Mouse (Mus musculus): Measurements from ENCODE around the gene Mia2. TPM values are rescaled to one million over a fixed set of nuclear protein-coding genes. Genes with fewer than 3 reads are reported as not detected.
"Not testable (repeated sequence)": the region's sequence is repeated elsewhere in the genome, so short reads cannot be mapped to it uniquely, and the experiment has no call there.

Mia2 gene
- polyA plus RNA-seq, 1 experiment from 2014 or later, result 68.1 TPM

DNA sequence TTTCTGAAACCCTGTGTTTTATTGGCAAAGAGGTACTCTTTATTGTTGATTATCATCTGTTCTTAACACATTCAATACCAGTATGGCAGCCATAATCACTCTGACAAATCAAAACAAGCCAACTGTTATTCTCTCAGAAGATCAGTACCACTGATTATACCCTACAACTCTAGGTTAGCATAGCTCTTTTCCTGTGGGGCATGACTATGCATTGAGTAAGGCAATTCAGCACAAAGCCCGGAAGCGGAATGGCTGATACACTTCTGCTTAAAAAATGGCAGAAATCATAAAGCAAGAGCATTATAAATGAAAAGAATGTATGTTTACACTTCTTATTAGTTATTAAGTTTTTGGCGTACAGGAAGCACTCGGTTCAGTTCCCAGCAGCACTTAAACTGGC is 120.6 kb downstream of the Mia2 start:
- WGBS, result 92% methylated on average over 4 of the region's 4 CpGs
- ATAC-seq (ENCODE audit: insufficient number of reproducible peaks, low FRiP score, low TSS enrichment, low read depth), result no peak
- no peak overlapping the region for H3K4me3 ChIP-seq
- peaks cover 14% of the 10 kb centered on the region for H3K4me1 ChIP-seq
- no peak overlapping the region for H3K27ac ChIP-seq
- H3K27me3 ChIP-seq, result no peaks in the 10 kb centered on the region
- no peaks in the 10 kb centered on the region for H3K9me3 ChIP-seq
- no peak overlapping the region for H3K9ac ChIP-seq
- no peak overlapping the region for H3K4me2 ChIP-seq
- H3K36me3 ChIP-seq, result peaks cover 8% of the 10 kb centered on the region

DNA sequence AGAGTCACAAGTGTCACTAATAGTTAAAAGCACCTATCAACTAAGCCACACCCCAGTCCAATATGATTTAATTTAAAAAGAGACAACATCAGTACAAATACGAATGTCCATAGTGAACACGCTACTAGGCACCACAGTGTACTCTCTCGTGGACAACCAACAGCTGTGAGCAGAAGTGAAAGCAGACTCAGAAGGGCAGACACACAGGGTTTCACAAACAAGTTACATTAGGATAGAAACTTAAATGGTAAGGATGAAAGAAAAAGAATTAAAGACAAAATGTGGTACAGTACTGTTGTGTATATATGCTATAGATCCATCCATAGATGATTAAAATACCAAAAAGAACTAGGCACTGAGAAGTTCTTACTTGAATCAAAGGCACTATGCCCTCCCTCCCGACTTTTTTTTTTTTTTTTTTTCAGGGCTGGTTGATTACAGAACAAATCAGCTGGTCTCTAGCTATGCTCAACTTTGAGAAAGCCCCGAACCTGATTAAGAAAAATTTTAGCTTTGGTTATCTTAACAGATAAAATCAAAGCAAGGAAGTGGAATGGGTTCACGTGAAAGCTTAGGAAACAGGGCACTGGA is 121.2 kb downstream of the Mia2 start:
- Histone ChIP-seq H3K4me1 (peaks cover 14% of the 10 kb centered on the region), H3K27ac (no peak overlapping the region), H3K9me3 (no peaks in the 10 kb centered on the region), H3K4me3 (no peak overlapping the region), H3K4me2 (no peak overlapping the region), H3K36me3 (0 out of 2 replicates have a peak, but pooled peaks cover 2% of the 10 kb centered on the region), H3K27me3 (no peaks in the 10 kb centered on the region), H3K9ac (no peak overlapping the region)
- no peak for ATAC-seq (ENCODE audit: insufficient number of reproducible peaks, low FRiP score, low TSS enrichment, low read depth)
- 74% methylated on average over 6 of the region's 6 CpGs for WGBS

DNA sequence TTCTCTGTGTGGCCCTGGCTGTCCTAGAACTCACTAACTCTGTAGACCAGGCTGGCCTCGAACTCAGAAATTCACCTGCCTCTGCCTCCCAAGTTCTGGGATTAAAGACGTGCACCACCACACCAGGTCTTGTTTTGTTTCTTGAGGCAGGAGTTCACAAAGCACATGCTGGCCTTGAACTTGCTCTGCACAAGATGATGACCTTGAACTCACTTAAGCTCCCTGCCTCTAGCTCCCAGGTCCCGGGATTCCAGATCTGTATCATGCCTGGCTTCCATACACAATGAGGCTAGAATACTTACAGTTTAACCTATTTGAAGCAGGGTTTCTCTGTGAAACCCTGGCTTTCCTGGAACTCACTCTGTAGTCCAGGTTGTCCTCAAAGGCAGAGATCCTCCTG is 121.7 kb downstream of the Mia2 start:
- Histone ChIP-seq H3K27me3 (no peaks in the 10 kb centered on the region), H3K4me3 (no peak overlapping the region), H3K9ac (no peak overlapping the region), H3K4me2 (0 out of 2 replicates have a peak overlapping the region, but pooled peaks have one; percentile 86), H3K36me3 (no peaks in the 10 kb centered on the region), H3K27ac (no peak overlapping the region), H3K9me3 (no peaks in the 10 kb centered on the region), H3K4me1 (peaks cover 14% of the 10 kb centered on the region)
- 84% methylated on average over 3 of the region's 3 CpGs for WGBS
- ATAC-seq (ENCODE audit: insufficient number of reproducible peaks, low FRiP score, low TSS enrichment, low read depth), result no peak

DNA sequence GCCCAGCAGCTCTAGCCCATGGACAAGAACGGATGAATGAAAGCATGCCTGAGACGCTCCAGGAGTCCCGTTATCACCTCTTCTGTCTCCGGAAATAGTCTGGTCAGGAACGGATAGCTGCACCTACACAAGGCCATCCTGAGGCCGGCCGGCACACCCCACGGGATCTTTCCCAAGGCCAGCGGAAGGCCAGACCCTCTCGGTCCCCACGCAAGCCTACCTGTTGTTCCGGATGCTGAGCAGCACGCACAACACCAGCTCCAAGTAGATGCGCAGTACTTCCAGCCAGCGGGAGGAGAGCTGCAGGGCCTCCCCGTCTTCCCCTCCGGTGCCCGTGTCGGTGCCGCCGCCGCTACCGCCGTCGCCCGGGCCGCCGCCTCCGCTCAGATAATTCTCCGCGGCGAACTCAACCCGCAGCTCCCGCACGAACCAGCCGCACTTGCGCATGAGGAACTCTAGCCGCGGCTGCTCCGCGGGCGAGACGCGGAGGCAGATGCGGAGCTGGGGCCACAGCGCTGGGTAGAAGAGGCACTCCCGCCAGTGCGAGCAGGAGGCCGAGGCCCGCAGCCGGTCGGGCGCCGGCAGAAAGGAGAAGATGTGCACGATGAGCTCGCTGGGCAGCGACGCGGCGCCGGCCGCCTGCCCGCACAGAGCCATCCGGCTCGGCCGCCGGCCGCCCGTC is 123.2 kb downstream of the Mia2 start:
- Histone ChIP-seq H3K9ac (peak overlapping the region; percentile 89), H3K4me2 (peak overlapping the region; percentile 86), H3K27me3 (no peaks in the 10 kb centered on the region), H3K9me3 (no peaks in the 10 kb centered on the region), H3K4me3 (peak overlapping the region; percentile 99), H3K36me3 (no peaks in the 10 kb centered on the region), H3K27ac (peak overlapping the region; percentile 98), H3K4me1 (peaks cover 14% of the 10 kb centered on the region)
- WGBS, result under 1% methylated on average over 68 of the region's 69 CpGs
- ATAC-seq (ENCODE audit: insufficient number of reproducible peaks, low FRiP score, low TSS enrichment, low read depth), result no peak; the same call in 1 of the 2 replicates

DNA sequence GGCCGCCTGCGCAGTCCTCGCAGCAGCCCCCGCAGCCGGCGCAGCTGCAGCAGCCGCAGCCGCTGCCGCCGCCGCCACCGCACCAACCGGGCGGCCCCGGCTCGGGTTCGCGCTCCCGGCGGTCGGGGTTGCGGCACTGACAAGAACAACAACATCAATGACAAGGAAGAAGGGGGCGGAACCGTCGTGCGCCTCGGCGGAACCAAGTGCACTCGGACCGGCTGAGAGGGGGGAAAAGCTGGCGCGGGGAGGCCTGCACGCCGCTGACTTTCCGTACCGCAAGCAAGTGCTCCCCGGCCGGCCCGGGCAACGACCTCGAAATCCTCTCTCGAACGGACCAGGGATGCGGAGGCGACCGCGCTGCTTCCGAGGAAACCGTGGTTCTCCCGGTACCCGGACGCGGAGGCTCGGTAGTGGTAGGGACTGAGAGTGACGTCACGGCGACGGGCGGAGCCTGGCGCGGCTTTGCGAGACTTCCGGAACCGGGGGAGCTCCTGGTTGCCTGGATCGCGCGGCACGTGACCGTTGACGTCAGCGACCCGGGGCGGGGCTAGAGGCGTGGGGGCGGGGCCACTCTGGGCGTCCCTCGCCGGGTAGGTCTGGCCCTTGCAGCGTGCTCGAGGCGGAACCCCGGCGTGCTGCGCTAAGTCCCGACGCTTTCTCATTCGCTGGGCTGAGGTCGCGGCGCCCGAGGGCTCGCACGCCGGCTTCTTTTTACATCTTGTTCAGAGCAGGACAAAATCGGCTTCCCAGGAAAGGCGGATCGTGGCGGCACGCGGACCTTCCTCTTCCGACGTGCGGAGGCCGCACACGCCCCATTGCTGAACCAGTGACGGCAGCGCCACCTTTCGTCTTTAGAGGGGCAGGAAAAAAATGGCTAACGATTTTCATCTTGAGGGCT is 124.0 kb downstream of the Mia2 start, which contains the start of gene Fbxo33:
Fbxo33 (minus strand) TSS at position 401 of the 901 bp plus-strand sequence.
- ATAC-seq (ENCODE audit: insufficient number of reproducible peaks, low FRiP score, low TSS enrichment, low read depth), result peak; percentile 99
- H3K36me3 ChIP-seq, result no peaks in the 10 kb centered on the region
- WGBS, result under 1% methylated on average over 108 of the region's 109 CpGs

DNA sequence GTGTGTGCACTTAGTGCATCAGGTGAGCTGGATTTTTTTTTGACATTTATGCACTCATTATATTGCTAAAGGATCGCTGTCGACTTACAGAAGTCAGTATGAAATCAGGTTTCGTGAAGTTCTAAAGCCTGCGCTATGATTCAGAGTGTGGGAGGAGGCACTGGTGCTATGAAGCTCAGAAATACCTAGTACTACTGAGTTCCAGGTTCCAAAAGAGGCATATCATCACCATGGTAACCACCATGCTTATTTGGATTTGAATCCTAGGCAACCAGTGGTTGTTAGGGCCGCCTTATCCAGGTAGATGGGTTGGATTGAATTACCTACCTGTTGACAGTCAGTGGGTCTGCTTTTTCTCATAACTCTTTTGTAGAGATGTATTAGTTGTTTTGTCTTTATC is 132.8 kb downstream of the Mia2 start:
- H3K9me3 ChIP-seq, result no peaks in the 10 kb centered on the region
- no peaks in the 10 kb centered on the region for H3K27me3 ChIP-seq
- H3K4me3 ChIP-seq, result no peak overlapping the region
- no peak overlapping the region for H3K9ac ChIP-seq
- no peak overlapping the region for H3K27ac ChIP-seq
- no peak for ATAC-seq (ENCODE audit: insufficient number of reproducible peaks, low FRiP score, low TSS enrichment, low read depth)
- no peaks in the 10 kb centered on the region for H3K4me1 ChIP-seq
- H3K4me2 ChIP-seq, result no peak overlapping the region
- WGBS, result 92% methylated on average over 5 of the region's 5 CpGs
- H3K36me3 ChIP-seq, result no peaks in the 10 kb centered on the region

More for the DNA sequence above, 124.0 kb downstream of the Mia2 start, which contains the start of gene Fbxo33:
- Histone ChIP-seq H3K4me3 (peak within 1 kb of the TSS; percentile 99), H3K9ac (peak within 1 kb of the TSS; percentile 89), H3K27ac (peak within 1 kb of the TSS; percentile 98), H3K4me1 (peaks cover 14% of the 10 kb centered on the region), H3K4me2 (peak within 1 kb of the TSS; percentile 86), H3K9me3 (no peaks in the 10 kb centered on the region), H3K27me3 (no peaks in the 10 kb centered on the region)

DNA sequence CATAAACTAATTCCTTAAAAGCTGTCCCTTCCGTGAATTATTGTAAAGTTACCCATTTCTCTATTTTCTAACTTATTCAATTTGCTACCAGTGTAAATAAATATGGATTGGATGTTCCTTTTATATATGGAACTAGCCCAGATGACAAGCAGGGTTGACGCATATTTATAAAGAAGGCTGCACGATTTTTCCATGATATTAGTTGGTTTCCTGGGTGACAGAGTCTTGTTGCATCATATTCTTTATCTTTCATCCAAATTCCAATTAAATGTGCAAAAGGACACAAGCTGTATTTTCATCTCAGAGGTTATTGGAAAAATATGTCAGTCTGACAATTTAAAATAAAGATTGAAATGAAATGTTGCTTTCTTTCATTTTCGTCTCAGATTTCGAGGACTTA is 142.8 kb downstream of the Mia2 start:
- Histone ChIP-seq H3K27ac (no peak overlapping the region), H3K4me2 (no peak overlapping the region), H3K4me1 (no peaks in the 10 kb centered on the region), H3K9me3 (no peaks in the 10 kb centered on the region), H3K27me3 (no peaks in the 10 kb centered on the region), H3K36me3 (no peaks in the 10 kb centered on the region), H3K9ac (no peak overlapping the region), H3K4me3 (no peak overlapping the region)
- WGBS, result 77% methylated on average over 5 of the region's 5 CpGs
- no peak for ATAC-seq (ENCODE audit: insufficient number of reproducible peaks, low FRiP score, low TSS enrichment, low read depth)

DNA sequence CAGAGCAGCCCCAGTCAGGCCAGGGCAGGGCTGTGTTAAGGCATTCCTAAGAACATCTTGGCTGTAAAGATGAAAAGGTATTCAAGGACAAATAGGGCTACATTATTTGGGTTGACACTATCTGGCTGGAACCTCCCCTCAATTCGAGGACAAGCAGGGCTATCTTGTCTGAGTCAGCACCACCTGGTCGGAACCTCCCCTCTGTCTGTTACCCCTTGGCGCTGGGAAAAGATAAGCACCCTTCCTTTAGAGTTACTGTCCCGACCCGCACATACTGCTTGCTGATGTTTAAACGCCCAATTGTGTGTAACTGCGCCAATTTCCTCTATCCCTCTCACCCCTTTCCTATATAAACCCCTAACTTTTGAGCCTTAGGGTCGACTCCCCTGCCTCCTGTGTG is 145.4 kb downstream of the Mia2 start:
- ATAC-seq (ENCODE audit: insufficient number of reproducible peaks, low FRiP score, low TSS enrichment, low read depth); H3K4me1 ChIP-seq; H3K4me3 ChIP-seq; H3K9ac ChIP-seq; H3K27me3 ChIP-seq; H3K9me3 ChIP-seq; H3K4me2 ChIP-seq; H3K36me3 ChIP-seq; H3K27ac ChIP-seq: not testable (repeated sequence)
- WGBS, result 84% methylated on average over 8 of the region's 8 CpGs

Small RNA genes within 50 kb of the gene (microRNA-seq; reads per million reads assigned to microRNA genes)
- not detected for gene Gm27284

Other genes starting within 250 kb of the Mia2 start
- 105 and 107 TPM in 2 replicates for gene Sec23a, start 83.8 kb upstream of the Mia2 start, polyA plus RNA-seq (2015; fragmentation: Nextera tagmentation; extraction: Ambion mirVana)
- 25.3 and 25.7 TPM in 2 replicates for gene Gemin2, start 82.4 kb upstream of the Mia2 start, polyA plus RNA-seq (2015; fragmentation: Nextera tagmentation; extraction: Ambion mirVana)
- 83.1 and 84.9 TPM in 2 replicates for gene Trappc6b, start 34.3 kb upstream of the Mia2 start, polyA plus RNA-seq (2015; fragmentation: Nextera tagmentation; extraction: Ambion mirVana)
- 98.8 and 103 TPM in 2 replicates for gene Pnn, start 28.9 kb upstream of the Mia2 start, polyA plus RNA-seq (2015; fragmentation: Nextera tagmentation; extraction: Ambion mirVana)
- 5.8 and 8.6 TPM in 2 replicates for gene Fbxo33, start 123.9 kb downstream of the Mia2 start, polyA plus RNA-seq (2015; fragmentation: Nextera tagmentation; extraction: Ambion mirVana)

Data from limb, embryonic 15.5 days (tissue).